Mouse (Mus musculus): ENCODE measurements around the gene E2f4. TPM values are rescaled to one million over a fixed set of nuclear protein-coding genes. Genes with fewer than 3 reads are reported as not detected.

E2f4 gene
- total RNA-seq, 1 experiment from 2014 or later: 55.3 TPM

GRCm38 (mm10) chr8:105265128-105265527 is 32.3 kb upstream of the E2f4 start:
- ATAC-seq (replicated peaks in 1 of 2; ENCODE audit: insufficient read depth in 1 of 2, low FRiP score in 2 of 2, low TSS enrichment in 1 of 2, low read depth in 1 of 2, poor library complexity in 2 of 2, severe bottlenecking in 2 of 2): peak; percentile 65 to 80

GRCm38 (mm10) chr8:105266775-105267174 is 30.7 kb upstream of the E2f4 start:
- ATAC-seq (replicated peaks in 1 of 2; ENCODE audit: insufficient read depth in 1 of 2, low FRiP score in 2 of 2, low TSS enrichment in 1 of 2, low read depth in 1 of 2, poor library complexity in 2 of 2, severe bottlenecking in 2 of 2): no peak

- ATAC-seq (replicated peaks in 1 of 2; ENCODE audit: insufficient read depth in 1 of 2, low FRiP score in 2 of 2, low TSS enrichment in 1 of 2, low read depth in 1 of 2, poor library complexity in 2 of 2, severe bottlenecking in 2 of 2): no peak
These were observed 29.0 kb upstream of the E2f4 start for GRCm38 (mm10) chr8:105268342-105269074.

GRCm38 (mm10) chr8:105269075-105269458 is 28.4 kb upstream of the E2f4 start:
- no peak for ATAC-seq (replicated peaks in 1 of 2; ENCODE audit: insufficient read depth in 1 of 2, low FRiP score in 2 of 2, low TSS enrichment in 1 of 2, low read depth in 1 of 2, poor library complexity in 2 of 2, severe bottlenecking in 2 of 2)

- no peak for ATAC-seq (replicated peaks in 1 of 2; ENCODE audit: insufficient read depth in 1 of 2, low FRiP score in 2 of 2, low TSS enrichment in 1 of 2, low read depth in 1 of 2, poor library complexity in 2 of 2, severe bottlenecking in 2 of 2)
These were observed 28.0 kb upstream of the E2f4 start, which contains the start of gene Hsf4 for GRCm38 (mm10) chr8:105269461-105269947. Hsf4 (plus strand) TSS chr8:105269801.

- no peak for ATAC-seq (replicated peaks in 1 of 2; ENCODE audit: insufficient read depth in 1 of 2, low FRiP score in 2 of 2, low TSS enrichment in 1 of 2, low read depth in 1 of 2, poor library complexity in 2 of 2, severe bottlenecking in 2 of 2)
These were observed 27.2 kb upstream of the E2f4 start for GRCm38 (mm10) chr8:105270101-105270915.

GRCm38 (mm10) chr8:105270916-105271186 is 26.6 kb upstream of the E2f4 start:
- no peak for ATAC-seq (replicated peaks in 1 of 2; ENCODE audit: insufficient read depth in 1 of 2, low FRiP score in 2 of 2, low TSS enrichment in 1 of 2, low read depth in 1 of 2, poor library complexity in 2 of 2, severe bottlenecking in 2 of 2)

GRCm38 (mm10) chr8:105275387-105275786 is 22.1 kb upstream of the E2f4 start:
- no peak for ATAC-seq (replicated peaks in 1 of 2; ENCODE audit: insufficient read depth in 1 of 2, low FRiP score in 2 of 2, low TSS enrichment in 1 of 2, low read depth in 1 of 2, poor library complexity in 2 of 2, severe bottlenecking in 2 of 2)

- no peak for ATAC-seq (replicated peaks in 1 of 2; ENCODE audit: insufficient read depth in 1 of 2, low FRiP score in 2 of 2, low TSS enrichment in 1 of 2, low read depth in 1 of 2, poor library complexity in 2 of 2, severe bottlenecking in 2 of 2)
These were observed 21.6 kb upstream of the E2f4 start, which contains the start of gene Nol3 for GRCm38 (mm10) chr8:105275840-105276239. Nol3 (plus strand) TSS chr8:105276140.

- ATAC-seq (replicated peaks in 1 of 2; ENCODE audit: insufficient read depth in 1 of 2, low FRiP score in 2 of 2, low TSS enrichment in 1 of 2, low read depth in 1 of 2, poor library complexity in 2 of 2, severe bottlenecking in 2 of 2): peak; percentile 54 to 65
These were observed 21.0 kb upstream of the E2f4 start for GRCm38 (mm10) chr8:105276292-105277120.

GRCm38 (mm10) chr8:105278911-105279334 is 18.5 kb upstream of the E2f4 start:
- ATAC-seq (replicated peaks in 1 of 2; ENCODE audit: insufficient read depth in 1 of 2, low FRiP score in 2 of 2, low TSS enrichment in 1 of 2, low read depth in 1 of 2, poor library complexity in 2 of 2, severe bottlenecking in 2 of 2): peak; percentile 51 to 76

- ATAC-seq (replicated peaks in 1 of 2; ENCODE audit: insufficient read depth in 1 of 2, low FRiP score in 2 of 2, low TSS enrichment in 1 of 2, low read depth in 1 of 2, poor library complexity in 2 of 2, severe bottlenecking in 2 of 2): no peak
These were observed 16.9 kb upstream of the E2f4 start for GRCm38 (mm10) chr8:105280567-105280966.

- no peak for ATAC-seq (replicated peaks in 1 of 2; ENCODE audit: insufficient read depth in 1 of 2, low FRiP score in 2 of 2, low TSS enrichment in 1 of 2, low read depth in 1 of 2, poor library complexity in 2 of 2, severe bottlenecking in 2 of 2)
These were observed 15.6 kb upstream of the E2f4 start for GRCm38 (mm10) chr8:105281821-105282220.

GRCm38 (mm10) chr8:105282239-105282638 is 15.2 kb upstream of the E2f4 start:
- ATAC-seq (replicated peaks in 1 of 2; ENCODE audit: insufficient read depth in 1 of 2, low FRiP score in 2 of 2, low TSS enrichment in 1 of 2, low read depth in 1 of 2, poor library complexity in 2 of 2, severe bottlenecking in 2 of 2): no peak

- peak; percentile 43 to 59; a peak in 3 of 4 replicates for ATAC-seq (replicated peaks in 1 of 2; ENCODE audit: insufficient read depth in 1 of 2, low FRiP score in 2 of 2, low TSS enrichment in 1 of 2, low read depth in 1 of 2, poor library complexity in 2 of 2, severe bottlenecking in 2 of 2)
These were observed 14.4 kb upstream of the E2f4 start for GRCm38 (mm10) chr8:105283074-105283473.

GRCm38 (mm10) chr8:105285514-105285913 is 11.9 kb upstream of the E2f4 start:
- no peak for ATAC-seq (replicated peaks in 1 of 2; ENCODE audit: insufficient read depth in 1 of 2, low FRiP score in 2 of 2, low TSS enrichment in 1 of 2, low read depth in 1 of 2, poor library complexity in 2 of 2, severe bottlenecking in 2 of 2)

- ATAC-seq (replicated peaks in 1 of 2; ENCODE audit: insufficient read depth in 1 of 2, low FRiP score in 2 of 2, low TSS enrichment in 1 of 2, low read depth in 1 of 2, poor library complexity in 2 of 2, severe bottlenecking in 2 of 2): no peak
These were observed 10.6 kb upstream of the E2f4 start for GRCm38 (mm10) chr8:105286907-105287306.

- ATAC-seq (replicated peaks in 1 of 2; ENCODE audit: insufficient read depth in 1 of 2, low FRiP score in 2 of 2, low TSS enrichment in 1 of 2, low read depth in 1 of 2, poor library complexity in 2 of 2, severe bottlenecking in 2 of 2): no peak
These were observed 9.2 kb upstream of the E2f4 start for GRCm38 (mm10) chr8:105288231-105288630.
